Mouse (Mus musculus) kidney, embryonic 15.5 days (tissue): ENCODE measurements at regions not wholly inside any gene's neighbourhood (a gene's known extent, or its start where the extent isn't known, plus 50 kb on each side); places are given as distances from the start of the nearest gene placed in this dataset.
"Not testable (repeated sequence)": the region's sequence is repeated elsewhere in the genome, so short reads cannot be mapped to it uniquely, and the experiment has no call there.

Experiments used
- ATAC-seq: fragments of 200-750 bp; cut with Nextera tagmentation; replicated peaks from 2 replicates; pipeline ENCODE4 v1.8.0; 2017; ENCODE audit warnings: moderate TSS enrichment; ENCODE audit not compliant: low FRiP score
- H3K27ac ChIP-seq: fragments of 300-500 bp; sonication (generic); 2 replicates; pipeline ENCODE4 v1.5.1; 2015; ENCODE audit warnings: mild to moderate bottlenecking, inconsistent platforms
- H3K27me3 ChIP-seq: fragments of 300-500 bp; sonication (generic); 2 replicates; pipeline ENCODE4 v1.6.1; 2015; ENCODE audit warnings: inconsistent platforms
- H3K36me3 ChIP-seq: fragments of 300-500 bp; sonication (generic); 2 replicates; pipeline ENCODE4 v1.6.1; 2015; ENCODE audit warnings: inconsistent platforms
- H3K4me1 ChIP-seq: fragments of 300-500 bp; sonication (generic); 2 replicates; pipeline ENCODE4 v1.6.1; 2015; ENCODE audit warnings: inconsistent platforms
- H3K4me2 ChIP-seq: fragments of 300-500 bp; sonication (generic); 2 replicates; pipeline ENCODE4 v1.6.1; 2015; ENCODE audit warnings: moderate library complexity, mild to moderate bottlenecking, inconsistent platforms
- H3K4me3 ChIP-seq: fragments of 300-500 bp; sonication (generic); replicated peaks from 2 replicates; pipeline ENCODE4 v1.5.1; 2015; ENCODE audit warnings: mild to moderate bottlenecking, inconsistent platforms
- H3K9ac ChIP-seq: fragments of 300-500 bp; sonication (generic); 2 replicates; pipeline ENCODE4 v1.6.1; 2015; ENCODE audit warnings: mild to moderate bottlenecking, inconsistent platforms
- H3K9me3 ChIP-seq: fragments of 300-500 bp; sonication (generic); replicated peaks from 2 replicates; pipeline ENCODE4 v1.6.1; 2016; ENCODE audit warnings: inconsistent platforms
- WGBS: fragments of 180-500 bp; shearing (Covaris S2); methylation state at CpG from one replicate; pipeline ENCODE4 v1.1.7; 2015; ENCODE audit warnings: mixed read lengths; 5-methylcytosine and 5-hydroxymethylcytosine counted together

- Histone ChIP-seq H3K27ac (no peak overlapping the region), H3K9ac (no peak overlapping the region), H3K9me3 (no peaks in the 10 kb centered on the region), H3K4me2 (no peak overlapping the region), H3K36me3 (no peaks in the 10 kb centered on the region), H3K4me1 (no peaks in the 10 kb centered on the region), H3K4me3 (no peak overlapping the region), H3K27me3 (no peaks in the 10 kb centered on the region)
- WGBS, result 33% methylated on average over 5 of the region's 5 CpGs
- no peak for ATAC-seq
Measured at GRCm38 (mm10) chr11:27105920-27106319, 512.1 kb upstream of the Vrk2 start.

GRCm38 (mm10) chr11:27102906-27103305, 509.1 kb upstream of the Vrk2 start:
- no peak for ATAC-seq
- Histone ChIP-seq H3K4me1 (no peaks in the 10 kb centered on the region), H3K27me3 (no peaks in the 10 kb centered on the region), H3K36me3 (no peaks in the 10 kb centered on the region), H3K9me3 (no peaks in the 10 kb centered on the region), H3K4me2 (no peak overlapping the region), H3K4me3 (no peak overlapping the region), H3K27ac (no peak overlapping the region), H3K9ac (no peak overlapping the region)

- ATAC-seq, result no peak
- Histone ChIP-seq H3K9me3 (no peaks in the 10 kb centered on the region), H3K4me2 (no peak overlapping the region), H3K27me3 (no peaks in the 10 kb centered on the region), H3K4me3 (no peak overlapping the region), H3K27ac (no peak overlapping the region), H3K4me1 (no peaks in the 10 kb centered on the region), H3K9ac (no peak overlapping the region), H3K36me3 (no peaks in the 10 kb centered on the region)
- WGBS, result 100% methylated on average over 2 of the region's 2 CpGs
Measured at GRCm38 (mm10) chr11:27102045-27102444, 508.2 kb upstream of the Vrk2 start.

GRCm38 (mm10) chr11:27096615-27097014, 502.8 kb upstream of the Vrk2 start:
- H3K36me3 ChIP-seq, result no peaks in the 10 kb centered on the region
- no peaks in the 10 kb centered on the region for H3K27me3 ChIP-seq
- H3K4me2 ChIP-seq, result no peak overlapping the region
- no peaks in the 10 kb centered on the region for H3K9me3 ChIP-seq
- no peaks in the 10 kb centered on the region for H3K4me1 ChIP-seq
- H3K9ac ChIP-seq, result no peak overlapping the region
- no peak overlapping the region for H3K27ac ChIP-seq
- no peak overlapping the region for H3K4me3 ChIP-seq
- no peak for ATAC-seq

DNA sequence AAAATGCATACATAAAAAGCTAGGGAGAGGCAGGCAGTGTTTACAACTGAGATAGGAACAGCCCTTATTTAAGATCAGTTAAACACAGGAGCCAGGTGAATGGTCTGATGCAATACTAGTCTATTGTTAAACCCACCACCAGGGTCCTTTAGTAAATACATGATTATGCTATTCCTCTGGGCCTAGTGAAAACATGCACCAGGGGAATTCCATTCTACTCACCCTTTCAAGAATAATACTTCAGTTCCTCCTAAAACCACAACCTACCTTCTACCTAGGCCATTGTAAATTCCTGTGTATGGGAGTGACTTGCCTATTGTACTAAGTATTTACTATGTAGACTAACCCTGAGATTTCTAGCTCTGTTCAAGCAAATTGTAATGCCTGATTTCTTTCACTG, 501.7 kb upstream of the Vrk2 start:
- H3K4me1 ChIP-seq, H3K27me3 ChIP-seq, H3K9me3 ChIP-seq, H3K4me2 ChIP-seq, H3K27ac ChIP-seq, ATAC-seq, H3K4me3 ChIP-seq, H3K9ac ChIP-seq, H3K36me3 ChIP-seq: not testable (repeated sequence)

DNA sequence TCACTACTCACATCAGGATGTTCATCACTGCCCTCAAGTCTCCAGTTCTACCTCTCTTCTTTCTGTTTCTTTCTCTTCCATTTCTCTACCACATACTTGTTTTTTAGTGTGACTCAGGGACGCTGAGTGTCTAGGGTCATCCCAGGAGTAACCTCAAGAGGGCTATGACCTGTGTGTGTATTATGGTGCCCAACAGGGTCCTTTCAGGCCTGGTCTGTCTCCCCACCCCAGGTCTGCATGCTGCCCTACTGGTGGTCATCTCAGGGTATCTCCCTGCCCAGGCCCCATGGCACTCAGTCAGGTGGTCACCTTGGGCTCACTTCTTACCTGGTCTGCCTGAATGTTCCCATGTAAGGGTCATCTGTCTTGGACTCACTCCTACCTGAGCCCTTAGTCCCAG, 492.7 kb upstream of the Vrk2 start:
- ATAC-seq, result no peak
- H3K27ac ChIP-seq, result no peak overlapping the region
- H3K27me3 ChIP-seq, result no peaks in the 10 kb centered on the region
- no peaks in the 10 kb centered on the region for H3K9me3 ChIP-seq
- no peak overlapping the region for H3K4me2 ChIP-seq
- no peaks in the 10 kb centered on the region for H3K36me3 ChIP-seq
- no peaks in the 10 kb centered on the region for H3K4me1 ChIP-seq
- 82% methylated on average over 1 of the region's 1 CpGs for WGBS
- no peak overlapping the region for H3K4me3 ChIP-seq
- H3K9ac ChIP-seq, result no peak overlapping the region

- Histone ChIP-seq H3K4me3 (no peak overlapping the region), H3K4me2 (no peak overlapping the region), H3K9me3 (no peaks in the 10 kb centered on the region), H3K36me3 (no peaks in the 10 kb centered on the region), H3K4me1 (no peaks in the 10 kb centered on the region), H3K9ac (no peak overlapping the region), H3K27ac (no peak overlapping the region), H3K27me3 (no peaks in the 10 kb centered on the region)
- ATAC-seq, result no peak
Measured at GRCm38 (mm10) chr11:27081188-27081587, 487.4 kb upstream of the Vrk2 start.

- Histone ChIP-seq H3K36me3 (no peaks in the 10 kb centered on the region), H3K4me1 (no peaks in the 10 kb centered on the region), H3K4me3 (no peak overlapping the region), H3K9me3 (no peaks in the 10 kb centered on the region), H3K27me3 (no peaks in the 10 kb centered on the region), H3K27ac (no peak overlapping the region), H3K4me2 (no peak overlapping the region), H3K9ac (no peak overlapping the region)
- no peak for ATAC-seq
Measured at GRCm38 (mm10) chr11:27070381-27070780, 476.6 kb upstream of the Vrk2 start.

- H3K9ac ChIP-seq, result no peak overlapping the region
- H3K9me3 ChIP-seq, result no peaks in the 10 kb centered on the region
- no peak overlapping the region for H3K27ac ChIP-seq
- ATAC-seq, result no peak
- H3K4me2 ChIP-seq, result no peak overlapping the region
- no peak overlapping the region for H3K4me3 ChIP-seq
- H3K36me3 ChIP-seq, result no peaks in the 10 kb centered on the region
- no peaks in the 10 kb centered on the region for H3K27me3 ChIP-seq
- H3K4me1 ChIP-seq, result no peaks in the 10 kb centered on the region
- WGBS, result 82% methylated on average over 1 of the region's 1 CpGs
Measured at GRCm38 (mm10) chr11:27027243-27027852, 433.5 kb upstream of the Vrk2 start.

DNA sequence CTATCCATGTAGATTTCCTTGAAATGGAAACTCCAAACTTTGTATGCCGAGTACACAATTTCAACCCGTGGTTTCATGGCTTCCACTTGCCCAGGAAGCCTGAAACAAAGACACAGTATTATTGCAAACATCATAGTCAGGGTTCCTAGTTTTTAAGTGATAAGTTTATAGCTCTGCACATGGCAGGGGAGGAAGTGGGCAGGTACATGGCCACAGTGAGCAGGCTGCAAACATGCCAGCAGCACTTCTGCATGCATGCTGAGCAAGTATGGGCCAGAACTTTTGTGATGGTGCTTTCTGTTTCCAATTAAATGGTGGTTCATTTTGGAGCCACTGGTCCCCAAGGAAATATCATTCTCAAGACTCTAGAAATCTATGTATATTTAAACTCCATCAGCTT, 431.7 kb upstream of the Vrk2 start:
- Histone ChIP-seq H3K36me3 (no peaks in the 10 kb centered on the region), H3K4me2 (no peak overlapping the region), H3K9me3 (no peaks in the 10 kb centered on the region), H3K4me3 (no peak overlapping the region), H3K9ac (no peak overlapping the region), H3K4me1 (no peaks in the 10 kb centered on the region), H3K27ac (no peak overlapping the region), H3K27me3 (no peaks in the 10 kb centered on the region)
- ATAC-seq, result no peak
- WGBS, result 81% methylated on average over 2 of the region's 2 CpGs

GRCm38 (mm10) chr11:26996292-26997099, 402.7 kb upstream of the Vrk2 start:
- no peaks in the 10 kb centered on the region for H3K4me1 ChIP-seq
- H3K27me3 ChIP-seq, result no peaks in the 10 kb centered on the region
- H3K4me2 ChIP-seq, result no peak overlapping the region
- H3K9ac ChIP-seq, result no peak overlapping the region
- H3K36me3 ChIP-seq, result no peaks in the 10 kb centered on the region
- ATAC-seq, result no peak
- 31% methylated on average over 3 of the region's 3 CpGs for WGBS
- no peak overlapping the region for H3K27ac ChIP-seq
- no peaks in the 10 kb centered on the region for H3K9me3 ChIP-seq
- H3K4me3 ChIP-seq, result no peak overlapping the region

- Histone ChIP-seq H3K27me3 (no peaks in the 10 kb centered on the region), H3K36me3 (no peaks in the 10 kb centered on the region)
- 39% methylated on average over 7 of the region's 7 CpGs for WGBS
Measured at GRCm38 (mm10) chr11:26981216-26981615, 387.4 kb upstream of the Vrk2 start.

GRCm38 (mm10) chr11:26972533-26973081, 378.8 kb upstream of the Vrk2 start:
- Histone ChIP-seq H3K9me3 (no peaks in the 10 kb centered on the region), H3K27me3 (no peaks in the 10 kb centered on the region), H3K36me3 (no peaks in the 10 kb centered on the region), H3K27ac (no peak overlapping the region), H3K4me2 (no peak overlapping the region), H3K4me3 (no peak overlapping the region), H3K9ac (no peak overlapping the region), H3K4me1 (no peaks in the 10 kb centered on the region)
- 69% methylated on average over 8 of the region's 8 CpGs for WGBS
- ATAC-seq, result no peak

More at GRCm38 (mm10) chr11:26981216-26981615, 387.4 kb upstream of the Vrk2 start:
- no peaks in the 10 kb centered on the region for H3K9me3 ChIP-seq
- no peaks in the 10 kb centered on the region for H3K4me1 ChIP-seq
- ATAC-seq, result no peak
- no peak overlapping the region for H3K27ac ChIP-seq
- no peak overlapping the region for H3K4me3 ChIP-seq
- H3K4me2 ChIP-seq, result no peak overlapping the region
- no peak overlapping the region for H3K9ac ChIP-seq
